Mouse (Mus musculus) CD4-positive, CD25-positive, alpha-beta regulatory T cell, adult 4 months (primary cell): ENCODE measurements at regions not wholly inside any gene's neighbourhood (a gene's known extent, or its start where the extent isn't known, plus 50 kb on each side); places are given as distances from the start of the nearest gene placed in this dataset.

Source experiments
- ATAC-seq: one replicate; pipeline ENCODE4 v1.8.0; 2017

DNA sequence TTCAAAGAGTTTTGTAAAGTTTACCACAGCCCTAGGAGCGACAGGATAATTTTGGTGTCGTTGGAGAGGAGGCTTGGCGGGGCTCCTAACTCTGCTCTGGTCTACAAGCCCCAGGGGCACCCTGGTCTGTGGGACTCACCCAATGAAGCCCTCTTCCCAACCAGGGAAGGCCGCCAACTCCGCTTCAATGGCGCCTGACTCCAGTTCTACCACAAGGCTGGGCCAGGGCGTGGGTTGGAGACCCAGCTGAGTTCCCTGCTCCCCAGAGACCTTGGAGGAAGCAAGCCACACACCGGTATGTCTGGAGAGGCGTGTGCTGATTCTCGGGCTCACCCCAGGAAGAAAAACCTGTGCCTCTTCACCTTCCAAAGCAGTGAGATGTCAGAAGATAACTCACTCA lies 128.9 kb downstream of the Gadd45g start:
- ATAC-seq = no peak

DNA sequence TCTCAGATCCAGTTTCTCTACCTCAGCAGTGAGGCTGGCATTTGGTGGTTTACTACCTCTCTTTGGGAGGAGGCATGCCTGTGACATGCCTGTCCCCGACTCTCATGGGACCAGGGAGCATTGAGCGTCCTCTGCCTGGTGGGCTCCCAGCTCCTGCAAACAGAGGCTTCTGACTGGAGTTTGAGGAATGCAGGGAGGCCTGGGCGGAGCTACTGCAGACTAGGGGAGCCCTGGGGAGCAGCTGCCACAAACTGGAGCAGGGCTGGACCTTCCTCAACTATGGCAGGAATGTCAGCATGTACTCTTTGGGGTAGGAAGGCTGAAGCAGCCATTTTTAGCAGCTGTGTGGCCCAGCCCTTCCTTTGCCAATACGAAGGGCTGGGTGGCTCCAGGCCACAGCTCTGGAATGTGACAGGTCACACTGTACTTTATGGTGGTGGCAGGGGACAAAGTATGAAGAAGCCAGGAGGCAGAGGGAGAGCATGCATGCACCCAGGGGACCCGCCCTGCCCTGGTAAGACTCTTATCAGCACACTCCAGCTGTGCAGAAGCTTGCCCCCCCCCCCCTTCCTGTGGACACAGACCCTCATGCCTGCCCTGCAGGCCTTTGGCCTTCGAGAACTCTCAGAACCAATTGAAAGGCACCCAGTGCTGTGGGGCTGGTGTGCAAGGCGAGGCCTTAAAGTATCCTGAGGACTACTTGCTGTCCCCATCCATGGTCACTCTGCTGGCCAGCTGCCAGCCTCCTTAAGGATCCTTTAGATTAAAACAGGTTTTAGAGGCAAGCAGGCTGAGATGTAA lies 129.5 kb downstream of the Gadd45g start:
- no peak for ATAC-seq

DNA sequence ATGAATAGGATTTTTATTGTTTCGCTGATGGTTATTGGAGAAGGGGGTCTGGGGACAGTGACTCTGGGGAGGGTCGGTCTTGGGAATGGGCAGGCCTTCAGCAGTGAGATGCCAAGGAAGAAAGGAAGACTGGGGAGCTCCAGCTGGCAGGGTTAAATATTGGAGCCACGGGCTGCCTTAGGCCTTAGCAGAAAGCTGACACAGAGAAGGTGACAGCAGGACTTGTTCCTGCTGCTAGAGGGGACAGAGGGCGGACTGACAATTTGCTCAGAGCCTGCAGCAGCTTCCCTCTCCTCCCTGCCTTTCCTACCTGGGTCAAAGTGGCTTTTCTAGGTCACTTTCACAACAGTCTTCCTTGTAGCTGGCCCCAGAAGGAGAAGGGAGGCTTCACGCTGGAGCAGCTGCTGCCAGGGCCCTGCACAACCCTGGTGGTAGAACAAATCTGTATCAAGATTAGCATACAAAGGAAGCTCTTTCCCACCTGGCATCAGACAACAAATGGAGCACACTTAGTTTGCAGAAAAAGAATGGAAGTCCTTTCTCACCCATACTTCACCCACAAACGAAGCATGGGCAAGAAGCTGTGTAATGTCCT lies 130.2 kb downstream of the Gadd45g start:
- no peak for ATAC-seq

DNA sequence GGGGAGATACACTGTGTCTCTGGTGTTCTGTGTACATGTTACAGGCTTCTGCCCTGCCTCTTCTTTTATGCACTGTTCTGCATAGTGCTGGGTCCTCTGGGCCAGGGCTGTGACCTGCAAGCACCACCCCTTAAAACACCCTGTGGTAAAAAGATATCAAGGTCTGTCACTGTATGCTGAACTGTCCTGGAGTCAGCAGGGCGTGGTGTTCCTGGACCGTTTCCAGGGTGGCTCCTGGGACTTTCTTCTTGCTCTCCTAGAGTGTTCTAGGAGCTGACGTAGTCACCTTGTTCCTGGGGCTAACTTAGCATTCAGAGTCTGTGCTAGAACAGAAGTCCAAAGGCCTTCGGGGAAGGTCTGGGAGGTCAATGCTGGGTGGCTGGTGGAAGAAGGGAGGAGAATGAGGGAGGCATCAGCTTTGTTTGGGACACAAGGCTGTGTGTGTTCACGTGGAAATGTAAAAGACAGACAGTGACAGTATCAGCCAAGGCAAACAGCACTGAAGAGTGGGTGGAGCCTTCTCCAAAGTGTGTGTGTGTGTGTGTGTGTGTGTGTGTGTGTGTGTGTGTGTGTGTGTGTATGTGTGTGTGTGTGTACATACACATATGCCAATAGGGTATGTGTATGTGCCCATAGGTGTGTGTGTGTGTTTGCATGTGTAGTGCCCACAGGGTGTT lies 133.0 kb downstream of the Gadd45g start:
- no peak for ATAC-seq

DNA sequence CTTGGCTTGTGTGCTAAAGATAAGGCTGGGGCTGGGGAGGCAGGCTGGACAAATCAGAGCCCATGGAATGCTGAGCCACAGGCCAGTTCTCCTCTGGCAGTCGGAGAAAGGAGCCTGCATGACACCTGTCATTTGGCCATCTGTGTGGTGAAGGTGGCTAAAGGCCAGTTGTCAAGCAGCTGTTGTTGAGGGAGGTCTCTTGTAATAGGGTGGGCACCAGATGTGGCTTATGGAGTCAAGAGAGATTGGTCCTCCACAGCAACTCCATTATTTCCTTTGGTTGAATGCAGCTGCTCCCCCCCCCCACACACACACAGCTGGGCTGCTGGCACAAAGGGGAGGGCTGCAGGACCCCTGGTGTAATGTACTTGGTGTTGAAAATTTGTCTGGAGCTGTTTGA lies 133.9 kb downstream of the Gadd45g start:
- ATAC-seq = no peak

DNA sequence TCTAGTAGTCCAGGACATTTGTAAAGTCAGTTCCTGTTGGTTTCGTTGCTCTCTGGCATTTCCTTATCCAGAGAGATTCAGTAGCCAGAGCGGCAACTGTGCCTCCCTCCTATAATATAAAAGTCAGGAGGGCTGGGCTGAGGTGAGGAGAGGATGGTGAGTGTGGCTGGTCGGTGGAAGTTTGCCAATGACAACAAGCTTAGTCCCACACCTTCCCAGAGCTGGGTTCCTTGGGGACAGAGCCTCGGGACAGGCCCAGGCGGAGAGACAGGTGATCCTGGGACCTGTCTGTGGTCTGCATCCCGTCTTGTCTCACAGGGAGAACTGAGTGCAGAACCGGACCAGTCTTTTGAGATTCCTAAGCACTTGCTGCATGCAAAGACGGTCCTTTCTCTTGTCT lies 136.5 kb downstream of the Gadd45g start:
- ATAC-seq = no peak

DNA sequence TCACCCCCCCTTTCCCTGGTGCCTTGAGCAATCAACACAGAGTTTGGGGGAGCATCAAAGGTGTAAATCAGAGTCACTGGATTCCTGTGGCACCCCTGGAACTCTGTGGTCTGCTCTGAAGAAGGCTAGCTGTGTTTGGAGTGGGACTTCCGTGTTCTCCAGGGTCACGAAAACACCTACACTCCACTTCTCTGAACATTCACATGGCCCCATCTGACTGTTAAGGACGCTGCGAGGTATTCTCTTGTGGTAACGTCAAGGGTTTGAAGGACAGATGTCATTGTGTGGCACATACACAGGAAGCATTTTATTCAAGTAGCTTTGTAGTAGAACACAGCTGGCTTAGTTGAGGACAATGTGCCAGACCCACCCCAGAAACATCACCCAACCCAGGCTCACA lies 137.1 kb downstream of the Gadd45g start:
- no peak for ATAC-seq

DNA sequence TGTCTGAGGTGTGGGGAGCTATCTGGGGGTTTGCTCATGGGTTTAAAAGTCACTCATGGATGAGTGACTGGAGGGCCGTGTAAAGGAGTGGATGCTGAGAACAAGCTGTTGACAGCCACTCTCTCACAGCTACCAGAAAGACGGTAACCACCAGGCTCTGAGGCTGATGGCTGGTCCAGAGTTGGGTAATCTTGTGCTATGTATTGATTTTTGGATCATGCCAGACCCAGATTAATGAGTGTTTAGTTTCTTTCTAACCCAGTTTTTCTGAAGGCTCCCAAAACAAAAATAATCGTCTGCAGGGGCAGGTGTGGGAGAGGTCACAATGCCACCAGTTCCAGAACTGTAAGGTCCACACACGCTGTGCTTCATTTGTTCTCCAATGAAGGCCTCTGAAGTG lies 144.9 kb downstream of the Gadd45g start:
- no peak for ATAC-seq

DNA sequence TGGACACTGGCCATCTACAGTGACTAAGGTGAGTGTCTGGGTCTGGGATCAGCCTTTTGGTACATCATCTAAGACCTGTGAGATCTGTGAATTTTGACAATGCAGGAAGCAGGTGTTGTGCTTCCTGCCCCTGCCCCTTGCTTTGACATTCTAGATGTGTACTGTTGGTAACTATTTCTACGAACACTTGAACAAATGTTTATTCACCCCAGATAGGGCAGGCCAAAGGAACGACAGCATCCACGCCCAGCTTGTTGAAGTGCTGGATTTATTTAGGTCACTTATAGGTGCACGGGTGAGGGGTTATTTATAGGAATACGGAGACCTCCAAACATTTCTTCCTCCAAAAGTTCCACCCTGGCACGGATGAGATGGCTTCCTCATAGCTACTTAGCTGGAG lies 146.4 kb downstream of the Gadd45g start:
- no peak for ATAC-seq

DNA sequence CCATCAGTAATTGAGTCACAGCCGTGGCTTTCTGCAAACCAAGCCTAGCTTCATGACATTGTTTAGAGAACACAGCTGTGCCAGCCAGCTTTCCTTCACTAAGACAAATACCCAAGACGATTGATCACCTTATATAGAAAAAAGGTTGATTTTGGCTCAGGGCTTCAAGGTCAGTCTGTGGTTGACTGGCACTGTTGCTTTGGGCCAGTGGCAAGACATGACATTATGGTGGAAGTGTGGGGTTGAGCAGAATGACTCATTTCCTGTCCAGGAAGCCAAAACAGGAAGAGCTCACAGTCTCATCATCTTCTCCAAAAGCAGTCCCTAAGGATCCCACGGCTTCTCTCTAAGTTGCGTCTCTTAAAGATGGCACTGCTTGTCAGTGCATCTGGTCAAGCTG lies 149.7 kb downstream of the Gadd45g start:
- no peak for ATAC-seq

DNA sequence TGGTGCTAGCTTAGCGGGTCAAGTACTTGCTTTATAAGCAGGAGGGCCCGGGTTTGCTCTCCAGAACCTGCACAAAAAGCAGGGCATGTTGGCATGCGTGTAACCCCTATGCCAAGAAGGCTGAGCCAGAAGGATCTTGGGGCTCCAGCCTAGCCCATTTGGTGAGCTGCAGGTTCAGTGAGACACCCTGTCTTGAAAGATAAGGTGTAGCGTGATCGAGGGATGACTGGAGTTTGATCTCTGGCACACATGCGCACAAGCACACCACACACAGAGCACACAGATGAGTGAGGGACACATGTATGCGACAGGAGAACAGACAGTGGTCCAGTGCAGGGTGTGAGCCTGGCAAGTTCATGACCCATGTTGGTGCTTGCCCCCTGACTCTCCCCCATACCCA lies 152.1 kb downstream of the Gadd45g start:
- ATAC-seq = no peak

DNA sequence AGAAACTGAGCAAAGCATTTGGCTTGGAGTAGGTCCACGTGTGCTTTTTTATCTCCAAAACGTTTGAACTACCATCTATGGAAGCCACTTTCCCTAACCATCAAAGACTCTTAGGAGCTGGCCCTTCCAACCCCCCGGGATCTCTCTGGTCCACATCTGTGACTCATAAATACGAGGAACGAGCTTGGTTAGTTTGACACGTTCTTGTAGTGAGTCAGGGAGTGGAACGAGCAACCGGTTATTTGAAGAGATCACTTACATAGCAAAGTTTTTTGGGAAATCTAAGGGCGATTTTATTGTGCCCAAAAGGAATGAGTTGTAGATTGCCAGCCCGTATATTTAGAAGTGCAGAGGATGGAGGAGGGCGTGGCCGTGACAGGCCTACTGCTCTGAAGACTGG lies 155.3 kb downstream of the Gadd45g start:
- no peak for ATAC-seq

DNA sequence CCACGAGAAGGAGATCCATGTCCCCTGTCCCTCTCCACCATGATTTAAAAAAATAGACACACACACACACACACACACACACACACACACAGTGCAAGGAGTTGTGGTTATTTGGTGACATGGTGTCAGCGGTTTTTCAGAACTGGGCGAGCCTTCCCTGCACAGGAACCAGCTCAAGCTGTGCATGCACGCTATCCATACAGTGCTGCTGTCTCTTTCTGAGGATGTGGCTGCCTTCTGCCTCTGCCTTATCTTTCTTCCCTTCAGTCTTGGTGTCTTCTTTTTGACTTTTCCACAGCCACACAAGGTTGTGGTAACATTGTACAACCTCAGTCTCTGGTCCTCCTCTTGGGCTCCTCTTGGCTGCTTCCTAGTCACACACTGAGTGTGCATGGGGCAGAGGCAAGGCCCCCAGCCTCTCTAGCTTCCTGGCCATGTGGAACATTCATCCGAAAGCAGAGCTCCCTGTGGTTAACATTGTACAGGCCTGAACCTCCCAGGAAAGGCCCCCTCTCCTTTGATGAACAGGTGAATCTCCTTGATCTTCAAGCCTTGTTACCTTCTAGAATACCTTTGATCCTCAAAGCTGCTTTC lies 157.6 kb downstream of the Gadd45g start:
- peak; percentile 68 for ATAC-seq

DNA sequence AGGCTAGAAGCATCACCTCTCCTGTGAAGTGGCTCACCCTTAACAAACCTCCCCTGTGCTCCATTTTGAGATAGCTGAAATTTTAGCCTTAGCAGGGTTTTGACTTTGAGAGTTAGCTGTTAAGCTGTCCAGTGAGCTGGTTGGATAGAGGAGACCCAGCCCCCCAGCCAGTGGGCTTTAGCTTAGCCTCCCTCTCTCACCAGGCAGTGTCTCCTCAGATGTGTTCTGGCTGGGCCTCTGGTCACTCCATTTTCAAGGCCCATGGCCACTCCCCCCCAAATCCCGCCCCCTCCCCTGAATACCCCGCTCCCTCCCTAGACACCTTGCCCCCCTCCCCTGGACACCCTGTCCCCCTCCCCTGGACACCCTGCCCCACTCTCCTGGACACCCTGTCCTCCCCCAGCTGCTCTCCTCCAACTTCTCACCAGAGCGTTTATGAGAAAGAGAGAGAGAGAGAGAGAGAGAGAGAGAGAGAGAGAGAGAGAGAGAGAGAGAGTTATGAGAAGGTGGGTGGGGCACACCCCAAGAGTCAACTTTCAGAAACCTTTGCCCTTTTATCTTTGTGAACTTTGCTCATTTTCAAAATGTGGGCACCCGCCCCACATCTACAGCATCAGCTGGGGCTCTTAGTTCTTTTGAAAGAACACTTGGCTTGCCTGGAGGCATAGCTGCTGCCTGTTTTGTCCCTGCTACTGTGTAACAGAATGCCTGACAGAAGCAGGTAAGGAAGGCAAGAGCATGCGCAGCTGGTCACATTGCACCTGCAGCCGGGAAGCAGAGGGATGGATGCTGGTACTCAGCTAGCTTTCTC lies 161.3 kb downstream of the Gadd45g start:
- ATAC-seq = peak; percentile 28

DNA sequence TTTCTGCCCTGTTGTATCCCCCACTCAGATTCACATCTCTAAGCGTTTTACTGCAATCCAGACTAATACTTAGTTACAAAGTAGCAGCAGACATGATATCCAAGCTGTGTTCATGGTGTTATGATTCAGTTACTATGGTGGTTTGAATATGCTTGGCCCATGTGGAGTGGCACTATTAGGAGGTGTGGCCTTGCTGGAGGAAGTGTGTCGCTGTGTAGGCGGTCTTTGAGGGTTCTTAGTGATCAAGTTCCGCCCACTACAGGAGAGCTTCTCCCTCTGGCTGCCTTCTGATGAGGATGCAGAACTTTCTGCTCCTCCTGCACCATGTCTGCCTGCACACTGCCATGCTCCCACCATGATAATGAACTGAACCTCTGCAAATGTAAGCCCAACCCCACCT lies 162.8 kb downstream of the Gadd45g start:
- ATAC-seq = peak; percentile 64

DNA sequence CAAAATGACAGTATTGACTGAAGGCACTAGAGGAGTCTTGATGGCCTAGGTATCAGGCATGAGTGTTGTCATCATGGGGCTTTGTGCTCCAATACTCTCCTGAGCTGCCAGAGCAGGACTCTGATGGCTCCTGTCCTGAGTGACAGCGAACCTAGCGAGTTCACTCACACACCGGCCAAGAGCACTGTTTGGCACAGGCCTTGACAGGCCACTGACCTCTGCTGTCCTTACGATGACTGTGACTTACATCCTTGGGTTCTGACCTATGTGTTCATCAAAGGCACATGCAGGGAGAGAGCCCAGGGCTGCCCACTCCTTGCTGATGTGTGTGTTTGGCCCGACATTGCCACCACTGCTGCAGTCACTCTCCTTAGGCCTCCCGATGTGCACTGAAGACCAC lies 163.3 kb downstream of the Gadd45g start:
- ATAC-seq = no peak

DNA sequence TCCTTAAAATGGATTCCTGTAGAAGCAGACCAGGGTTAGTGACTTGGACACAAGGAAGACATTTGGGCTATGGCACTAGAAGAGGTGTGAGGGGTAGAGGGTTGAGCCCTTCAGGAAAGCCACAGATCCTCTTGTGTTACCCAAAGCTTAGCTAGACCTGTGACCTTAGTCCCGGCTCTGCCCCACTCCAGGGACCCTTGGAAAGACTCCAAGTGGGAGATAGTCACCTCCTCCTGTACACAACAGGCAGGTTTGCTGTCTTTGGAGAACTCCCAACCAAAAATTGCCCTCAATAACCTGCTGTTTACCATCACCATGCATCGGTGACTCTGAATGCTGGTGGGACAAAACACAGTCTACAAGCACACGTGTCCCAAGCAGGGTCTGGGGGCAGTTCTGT lies 164.5 kb downstream of the Gadd45g start:
- no peak for ATAC-seq

DNA sequence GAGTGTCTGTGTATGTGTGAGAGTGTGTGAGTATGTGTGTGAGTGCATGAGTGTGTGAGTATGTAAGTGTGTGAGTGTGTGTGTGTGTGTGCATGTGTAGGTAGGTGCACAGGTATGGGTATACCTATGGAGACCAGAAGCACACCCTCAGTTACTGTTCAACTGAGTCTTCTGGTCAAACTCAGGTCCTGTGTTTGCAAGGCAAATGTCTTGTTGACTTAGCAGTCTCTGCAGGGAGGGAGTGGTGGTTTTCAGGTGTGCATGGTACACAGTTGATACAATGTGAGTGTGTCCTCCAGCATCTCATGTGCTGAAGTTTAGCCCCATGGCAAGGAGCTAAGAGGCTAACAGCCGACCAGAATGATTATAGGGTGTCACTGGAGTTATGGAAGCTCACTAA lies 166.7 kb downstream of the Gadd45g start:
- no peak for ATAC-seq

DNA sequence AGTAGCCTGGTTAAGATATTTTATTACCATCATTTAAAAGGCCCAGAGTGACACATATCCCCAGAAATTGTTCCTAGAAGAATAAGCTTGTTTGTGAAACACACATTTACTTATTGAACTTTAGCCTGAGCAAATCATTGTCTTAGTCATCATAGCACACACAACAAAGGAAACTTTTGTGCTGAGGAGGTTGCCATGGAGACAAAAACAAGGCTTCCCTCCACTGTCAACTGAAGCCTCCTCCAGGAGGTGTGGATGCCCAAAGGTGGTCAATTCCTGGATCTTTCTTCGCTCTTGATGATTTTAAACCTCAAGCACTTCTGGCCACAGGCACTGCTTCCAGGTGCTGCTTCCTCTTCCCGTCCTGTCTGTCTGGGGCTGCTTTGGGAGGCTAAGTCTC lies 167.3 kb downstream of the Gadd45g start:
- ATAC-seq = peak; percentile 47

DNA sequence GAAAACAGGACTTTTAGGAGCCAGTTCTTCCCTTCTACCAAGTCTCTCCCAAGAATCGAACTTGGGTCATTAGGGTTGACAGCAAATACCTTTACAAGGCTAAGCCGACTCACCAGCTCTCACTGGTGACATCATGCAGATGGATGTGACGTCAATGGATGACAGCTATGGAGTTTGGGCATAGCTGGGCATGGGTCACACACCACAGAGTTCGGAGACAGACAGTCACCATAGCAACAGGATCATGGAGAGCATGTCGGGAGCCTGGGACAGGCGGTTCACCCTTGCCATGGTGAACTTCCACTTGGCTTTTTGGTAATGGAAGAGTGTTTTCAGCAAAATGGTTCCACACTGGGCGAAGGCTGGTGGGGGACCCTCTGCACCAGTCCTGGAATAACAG lies 168.1 kb downstream of the Gadd45g start:
- ATAC-seq = no peak

DNA sequence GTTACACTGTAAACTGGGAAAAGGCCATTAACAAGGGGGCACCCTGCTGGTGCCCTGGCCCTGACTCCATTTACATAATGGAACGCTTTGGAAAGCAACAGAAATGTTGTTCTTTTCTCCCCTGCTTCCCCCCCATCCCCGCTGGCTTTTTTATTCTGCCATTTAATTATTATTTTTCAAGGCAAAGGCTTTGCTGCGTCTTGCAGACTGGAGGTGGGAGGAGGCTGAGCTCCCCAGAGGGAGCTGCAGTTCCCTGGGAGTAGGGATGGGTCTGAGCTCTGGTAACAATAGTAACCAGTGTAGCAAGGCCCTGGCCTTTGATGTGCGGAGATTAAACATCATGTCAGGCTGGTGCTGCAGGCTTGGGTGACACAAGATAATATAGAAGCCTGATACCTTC lies 168.6 kb downstream of the Gadd45g start:
- no peak for ATAC-seq

DNA sequence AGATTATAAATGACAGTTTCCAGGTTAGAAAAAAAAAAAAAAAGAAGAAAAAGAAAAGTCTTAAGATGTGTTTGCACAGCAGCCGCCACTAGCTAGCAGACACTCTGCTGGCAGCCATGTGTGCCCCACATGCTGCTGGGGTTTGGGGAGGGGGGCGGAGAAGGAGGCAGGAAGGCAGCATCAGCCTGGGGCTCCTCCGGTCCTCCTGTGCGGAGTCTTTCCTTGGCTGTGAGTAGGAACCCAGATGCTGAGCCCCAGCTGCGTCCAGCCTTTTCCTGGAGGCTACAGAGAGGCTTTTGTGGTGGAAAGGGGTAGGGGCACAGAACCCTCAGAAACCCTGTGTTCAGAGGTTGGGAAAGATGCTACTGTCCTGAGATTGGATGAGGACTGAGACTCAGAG lies 169.0 kb downstream of the Gadd45g start:
- ATAC-seq = no peak
